Mouse (Mus musculus): ENCODE measurements around the gene Atg4d.

- no peak for TF ChIP-seq CTCF (IDR thresholded peaks at IDR 0.05; ENCODE audit: low read depth, low read length)
- no peak for TF ChIP-seq TAL1 (conservative IDR thresholded peaks at IDR 0.05; ENCODE audit: low read depth, low read length)
- TF ChIP-seq GATA1 (IDR thresholded peaks at IDR 0.05; ENCODE audit: borderline replicate concordance, low read length): no peak
- TF ChIP-seq POLR2AphosphoS5 (IDR thresholded peaks at IDR 0.05; ENCODE audit: insufficient replicate concordance, low read depth, low read length): no peak
- no peak for TF ChIP-seq GATA2 (IDR thresholded peaks at IDR 0.05; ENCODE audit: borderline replicate concordance, low read depth, low read length)
Measured at GRCm38 (mm10) chr9:21283994-21284393, 18.9 kb downstream of the Atg4d start.
